Mouse (Mus musculus) frontal cortex, postnatal 10 days (tissue): ENCODE measurements around the gene Celsr1.

Experiments
- DNase-seq, 2 experiments: peaks; one replicate each; pipeline ENCODE4 v3.0.0; 2022; ENCODE audit warnings: low spot score in 2 of 2, mixed read lengths in 1 of 2

Celsr1 gene

DNA sequence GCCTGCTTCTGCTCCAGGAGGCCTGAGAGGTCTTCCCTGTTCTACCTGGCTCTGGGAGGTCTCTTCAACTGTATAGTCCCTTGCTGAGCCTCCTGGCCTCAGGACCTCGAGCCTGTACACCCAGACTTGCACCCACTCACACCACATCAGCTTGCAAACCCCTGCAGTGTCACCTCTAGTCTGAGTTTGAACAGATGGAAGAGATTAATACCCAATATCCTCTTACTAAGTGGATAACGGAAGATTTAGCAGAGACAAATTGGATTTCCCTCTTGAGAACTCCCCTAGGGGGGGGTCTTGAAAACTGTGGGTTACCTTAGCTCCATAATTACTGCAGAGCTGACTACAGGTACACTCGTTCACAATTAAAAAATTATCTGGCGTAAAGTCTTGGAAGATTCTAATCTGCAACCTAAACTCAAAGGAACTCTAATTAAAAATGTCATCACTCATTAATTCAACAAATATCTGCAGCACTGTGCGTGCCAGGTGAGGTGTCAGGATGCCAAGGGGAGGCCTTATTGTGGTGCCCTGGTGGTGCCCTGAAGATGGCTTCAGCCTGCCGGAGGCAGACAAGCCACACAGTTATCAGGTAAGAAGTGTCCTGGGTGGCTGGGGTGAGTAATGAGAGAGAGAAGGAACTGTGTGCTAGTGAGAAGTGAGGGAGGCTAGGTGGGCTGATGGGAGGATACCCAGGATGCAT lies 38.5 kb downstream of the Celsr1 start:
- no peak for DNase-seq

DNA sequence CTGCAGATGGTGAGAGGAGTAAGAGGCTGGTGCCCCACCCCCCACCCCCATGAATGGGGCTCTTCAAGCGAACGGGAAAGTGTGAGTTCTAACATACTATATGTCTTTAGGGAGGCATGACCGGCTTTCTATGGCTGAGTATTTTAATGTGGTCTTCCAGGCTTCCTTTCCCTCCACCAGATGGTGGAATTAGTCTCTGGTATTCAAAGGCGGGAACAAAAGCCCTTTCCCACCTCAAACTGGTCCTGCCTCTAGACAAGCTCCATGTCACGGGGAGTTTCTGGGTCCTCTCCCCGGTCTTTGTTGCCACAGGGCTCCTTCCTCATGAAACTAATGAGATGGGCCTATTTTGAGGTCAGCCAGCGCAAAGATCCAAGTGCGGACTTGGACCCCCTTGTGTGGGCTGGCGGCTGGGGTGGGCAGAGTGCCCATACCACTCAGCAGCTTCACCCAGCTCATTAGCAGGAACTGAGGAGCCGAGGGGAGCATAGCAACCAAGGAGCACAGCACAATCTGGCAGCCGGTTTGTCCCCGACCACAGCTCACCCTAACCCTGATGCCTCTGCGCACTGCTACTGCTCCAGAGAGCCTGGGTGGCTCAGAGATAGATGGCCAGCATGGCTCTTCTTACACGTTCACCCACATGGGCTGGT lies 39.5 kb downstream of the Celsr1 start:
- DNase-seq = peak; percentile 55 to 68

DNA sequence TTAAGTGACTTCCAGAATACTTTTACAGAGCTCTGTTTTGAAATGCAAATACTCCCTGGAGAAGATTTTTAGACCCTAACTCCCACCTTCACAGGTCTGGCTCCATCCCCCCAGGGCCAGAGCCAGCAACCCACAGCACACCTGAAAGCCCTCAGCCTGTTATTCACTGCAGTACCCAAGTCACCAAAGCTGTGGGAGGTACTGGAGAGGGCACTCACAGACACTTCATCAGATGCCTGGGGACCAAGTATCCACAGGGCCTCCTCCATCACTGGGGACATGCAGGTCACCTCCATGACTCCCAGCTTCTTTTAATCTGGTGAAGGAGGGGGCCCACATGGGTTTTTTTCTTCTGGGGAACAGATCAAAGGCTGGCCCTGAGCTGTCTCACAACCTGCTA lies 40.2 kb downstream of the Celsr1 start:
- no peak for DNase-seq

DNA sequence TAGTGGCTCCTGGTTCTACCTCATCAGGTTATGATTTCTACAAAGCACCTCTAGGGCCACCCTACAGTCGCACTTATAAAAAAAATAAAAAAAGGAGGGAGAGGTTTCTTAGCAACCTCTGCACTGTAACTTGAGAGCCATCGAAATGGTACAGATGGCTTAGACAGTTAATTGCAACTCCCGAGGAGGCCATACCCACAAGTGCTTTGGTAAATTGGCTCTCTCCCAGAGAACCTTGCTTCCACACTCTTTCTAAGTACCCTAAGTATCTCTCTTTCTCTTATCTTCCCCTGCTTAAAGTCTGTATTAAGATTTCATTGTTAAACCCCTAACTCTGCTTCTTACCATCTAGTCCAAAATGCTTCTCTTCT lies 41.5 kb downstream of the Celsr1 start:
- DNase-seq = no peak

DNA sequence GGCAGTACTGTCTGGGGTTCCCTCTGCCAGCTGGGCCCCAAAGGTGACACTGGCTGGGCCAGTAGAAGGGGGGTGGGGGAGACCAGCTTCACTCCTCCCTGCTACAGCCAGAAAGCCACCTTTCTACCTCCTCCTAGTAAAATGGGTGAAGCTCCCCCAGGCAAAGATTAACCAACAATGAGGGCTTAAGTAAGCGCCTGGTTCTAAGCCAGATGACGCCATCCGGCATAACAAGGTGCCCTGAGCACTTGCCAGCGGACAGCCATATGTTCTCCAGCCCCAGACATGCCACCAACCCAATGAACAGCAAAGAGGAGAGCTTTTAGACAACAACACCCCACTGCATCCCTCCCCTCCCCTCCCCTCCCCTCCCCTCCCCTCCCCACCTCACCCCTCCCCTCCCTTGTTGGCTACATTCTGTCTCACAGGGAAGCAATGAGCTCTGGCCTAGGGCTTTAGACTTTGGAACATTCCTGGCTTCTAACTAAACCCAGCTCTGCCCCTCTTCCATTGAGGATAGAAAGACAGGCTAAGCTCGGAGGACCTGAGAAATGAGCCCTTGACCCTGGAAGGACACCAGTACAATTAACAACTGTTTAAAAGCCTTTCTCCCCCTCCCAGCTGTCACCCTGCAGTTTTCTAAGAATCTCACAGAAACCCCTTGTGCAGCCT lies 42.0 kb downstream of the Celsr1 start:
- no peak for DNase-seq

DNA sequence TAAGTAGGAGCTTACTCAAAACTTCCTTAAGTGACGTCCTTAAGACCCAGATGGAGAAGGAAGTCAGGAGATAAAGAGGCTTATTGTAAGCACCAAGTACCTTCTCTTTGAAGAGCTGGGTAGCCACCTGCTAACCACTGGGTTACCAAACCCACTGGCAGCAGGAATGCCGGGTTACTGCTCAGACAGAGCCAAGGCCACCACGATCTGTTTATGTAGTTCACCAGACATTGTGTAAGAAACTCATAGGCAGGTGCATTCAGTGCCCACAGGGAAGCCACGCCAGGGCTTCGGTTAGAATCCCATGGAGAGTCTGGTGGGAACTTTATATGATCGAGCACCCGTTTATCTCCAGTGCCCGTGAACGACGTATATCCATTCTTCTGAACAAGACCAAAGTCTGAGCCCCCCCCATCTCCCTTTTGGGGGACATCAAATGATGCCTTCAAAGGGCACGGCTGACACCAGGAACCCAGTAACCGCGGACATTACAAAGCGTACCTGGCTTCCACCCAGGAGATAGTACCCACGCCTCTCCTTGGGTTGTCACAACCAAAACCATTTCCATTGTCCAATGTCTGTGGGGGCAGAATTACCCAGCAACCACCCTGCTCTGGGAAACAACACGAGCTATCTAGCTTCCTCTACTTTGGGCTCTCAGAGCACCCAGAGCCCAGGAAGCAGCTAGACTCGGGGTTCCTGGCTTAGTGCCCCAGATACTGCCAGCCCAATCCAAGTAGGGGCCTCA lies 42.7 kb downstream of the Celsr1 start:
- DNase-seq = no peak

DNA sequence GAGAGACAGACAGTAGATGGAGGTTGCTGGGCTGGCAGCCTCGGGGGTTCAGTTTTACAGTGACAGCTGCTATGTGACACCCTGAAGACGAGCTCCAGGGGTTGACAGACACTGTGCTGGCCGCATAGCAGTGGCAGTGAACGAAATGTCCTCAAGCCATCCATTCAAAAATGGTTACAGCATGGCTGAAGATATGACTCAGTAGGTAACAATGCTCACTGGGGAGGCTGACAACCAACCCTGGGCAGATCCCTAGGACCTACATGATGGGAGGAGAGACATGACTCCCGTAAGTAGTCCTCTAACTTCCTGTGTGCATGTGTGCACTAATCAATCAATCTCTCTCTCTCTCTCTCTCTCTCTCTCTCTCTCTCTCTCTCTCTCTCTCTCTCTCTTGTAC lies 45.7 kb downstream of the Celsr1 start:
- DNase-seq = no peak

- DNase-seq = no peak
These were observed 47.4 kb downstream of the Celsr1 start for GRCm38 (mm10) chr15:85986170-85986569.

DNA sequence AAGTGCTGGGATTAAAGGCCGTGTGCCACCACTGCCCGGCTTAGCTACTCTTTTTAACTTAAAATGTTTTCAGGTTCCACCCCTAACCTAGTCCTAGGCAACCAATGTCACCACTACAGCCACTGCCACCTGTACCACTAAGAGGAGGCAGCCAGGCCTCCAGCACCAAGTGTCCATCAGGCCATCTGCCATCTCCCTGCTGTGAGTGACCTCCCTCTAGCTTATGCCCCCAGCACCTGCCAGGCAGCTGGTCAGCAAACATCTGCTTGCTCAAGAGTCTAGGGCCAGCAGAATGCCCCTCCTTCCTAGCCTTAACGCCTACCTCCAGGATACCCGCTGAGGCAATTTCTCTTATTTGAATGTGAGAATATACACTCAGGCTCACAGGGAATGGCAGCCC lies 48.0 kb downstream of the Celsr1 start:
- DNase-seq = no peak

- no peak for DNase-seq
These were observed 50.4 kb downstream of the Celsr1 start for GRCm38 (mm10) chr15:85983131-85983530.

- DNase-seq = no peak
These were observed 51.2 kb downstream of the Celsr1 start for GRCm38 (mm10) chr15:85982416-85982775.

GRCm38 (mm10) chr15:85981768-85982415 lies 51.7 kb downstream of the Celsr1 start:
- no peak for DNase-seq

- no peak for DNase-seq
These were observed 56.5 kb downstream of the Celsr1 start for GRCm38 (mm10) chr15:85977086-85977485.

DNA sequence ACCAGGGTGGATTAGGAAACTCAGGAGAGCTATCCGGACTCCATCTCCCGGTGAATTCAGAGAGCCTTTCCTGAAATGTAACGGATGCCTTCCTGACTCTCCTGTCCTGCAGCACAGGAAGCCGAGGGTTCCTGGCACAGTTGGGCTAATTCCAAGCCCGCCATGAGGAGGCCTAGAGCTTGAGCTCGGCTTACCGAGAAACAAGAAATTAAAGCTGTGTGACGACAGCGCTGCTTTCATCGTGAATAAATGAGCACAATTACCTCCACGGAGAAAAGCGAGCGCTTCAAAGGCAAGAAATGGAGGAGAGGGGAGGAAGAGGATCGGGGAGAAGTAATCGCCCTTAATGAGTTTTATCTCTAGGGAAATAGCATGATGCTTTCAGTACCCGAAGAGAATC lies 57.8 kb downstream of the Celsr1 start:
- DNase-seq = no peak

DNA sequence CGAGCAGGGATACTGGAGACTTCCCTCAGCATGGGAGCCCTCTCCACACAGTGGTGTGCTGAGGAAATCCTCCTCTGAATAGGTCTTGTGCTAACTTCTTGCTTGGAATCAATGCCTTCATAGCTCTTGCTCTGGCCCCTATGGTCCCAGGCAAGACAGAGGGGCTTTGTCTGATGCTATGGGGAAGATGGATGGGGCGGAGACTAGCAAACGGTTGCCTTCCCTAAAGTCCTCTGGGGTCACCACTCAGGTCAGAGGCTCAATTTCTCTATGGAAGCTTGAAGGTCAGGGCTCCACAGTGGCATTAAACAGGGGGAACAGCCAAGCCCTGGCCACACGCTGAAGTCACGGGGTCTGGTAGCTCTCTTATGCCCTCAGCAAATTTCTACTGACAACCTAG lies 62.0 kb downstream of the Celsr1 start:
- no peak for DNase-seq

GRCm38 (mm10) chr15:85970441-85970840 lies 63.1 kb downstream of the Celsr1 start:
- DNase-seq = no peak

DNA sequence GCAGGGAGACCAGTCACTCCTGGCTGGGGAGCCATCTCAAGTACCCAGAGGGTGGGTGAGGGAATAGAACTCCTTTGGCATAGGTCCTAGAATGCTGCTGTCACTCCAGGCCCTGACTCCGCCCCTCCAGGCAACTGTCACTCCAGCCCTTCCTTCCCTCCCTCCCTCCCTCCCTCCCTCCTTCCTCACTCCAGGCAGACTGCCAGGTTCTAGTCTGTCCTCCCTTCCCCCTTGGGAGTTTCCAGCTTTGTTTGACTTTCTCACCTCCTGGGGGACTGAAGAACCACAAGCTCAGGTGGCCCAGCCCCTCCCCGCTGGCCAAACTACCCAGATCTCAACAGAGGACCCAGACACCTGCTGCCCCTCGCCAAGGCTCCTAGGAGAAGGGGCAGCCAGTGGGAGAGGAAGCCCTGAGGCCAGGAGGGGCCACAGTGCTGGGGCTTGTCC lies 63.8 kb downstream of the Celsr1 start:
- peak in 1 of 2 experiments; percentile 27 for DNase-seq

DNA sequence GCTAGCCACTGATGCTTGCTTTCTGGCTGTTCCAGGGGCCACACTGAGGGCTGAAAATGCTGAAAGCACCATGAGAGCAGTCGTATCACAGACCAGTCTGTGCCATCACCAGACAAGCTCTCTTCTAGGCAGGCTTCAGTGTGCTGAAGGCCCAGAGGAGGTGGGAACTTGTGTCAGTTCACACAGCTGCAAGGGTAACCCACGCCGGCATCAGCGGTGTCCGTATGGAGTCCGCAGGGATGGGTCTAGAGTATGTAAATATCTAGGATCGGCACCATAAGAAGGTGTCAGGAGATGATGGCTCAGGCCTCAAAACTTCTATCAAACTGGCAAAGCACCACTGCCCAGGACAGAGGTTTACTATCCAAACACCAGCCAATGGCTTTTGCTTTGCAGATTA lies 64.3 kb downstream of the Celsr1 start:
- no peak for DNase-seq

- DNase-seq = no peak
These were observed 67.5 kb downstream of the Celsr1 start for GRCm38 (mm10) chr15:85966032-85966431.

GRCm38 (mm10) chr15:85963279-85963840 lies 70.2 kb downstream of the Celsr1 start:
- no peak for DNase-seq

DNA sequence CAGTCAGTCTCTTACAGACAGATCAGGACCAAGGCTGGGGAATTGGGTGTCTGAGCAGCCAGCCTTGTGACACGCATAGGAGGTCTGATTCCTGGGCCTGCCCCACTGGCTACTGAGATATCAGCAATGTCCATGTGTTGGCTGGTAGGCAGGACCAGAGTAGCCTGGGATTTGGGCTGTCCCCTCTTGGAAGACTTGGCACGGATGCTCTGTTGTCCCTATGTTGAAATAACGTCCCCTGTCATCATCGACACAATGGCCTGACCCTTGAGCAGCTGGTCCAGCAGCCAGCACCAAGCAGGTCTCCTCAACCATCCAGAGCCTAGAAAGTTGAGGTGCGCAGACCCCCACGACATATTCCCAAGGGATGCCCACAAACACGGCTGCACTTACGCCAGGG lies 70.9 kb downstream of the Celsr1 start:
- DNase-seq = no peak

GRCm38 (mm10) chr15:85961651-85962050 lies 71.9 kb downstream of the Celsr1 start:
- no peak for DNase-seq
